Mouse (Mus musculus): Measurements from ENCODE around the gene Wnt2.

The Wnt2 gene

GRCm38 (mm10) chr6:17978324-17978723, 52.1 kb downstream of the Wnt2 start:
- no peak for DNase-seq (ENCODE audit: low spot score)

GRCm38 (mm10) chr6:17977165-17977564, 53.2 kb downstream of the Wnt2 start:
- no peak for DNase-seq (ENCODE audit: low spot score)

GRCm38 (mm10) chr6:17974416-17974815, 56.0 kb downstream of the Wnt2 start:
- no peak for DNase-seq (ENCODE audit: low spot score)

DNA sequence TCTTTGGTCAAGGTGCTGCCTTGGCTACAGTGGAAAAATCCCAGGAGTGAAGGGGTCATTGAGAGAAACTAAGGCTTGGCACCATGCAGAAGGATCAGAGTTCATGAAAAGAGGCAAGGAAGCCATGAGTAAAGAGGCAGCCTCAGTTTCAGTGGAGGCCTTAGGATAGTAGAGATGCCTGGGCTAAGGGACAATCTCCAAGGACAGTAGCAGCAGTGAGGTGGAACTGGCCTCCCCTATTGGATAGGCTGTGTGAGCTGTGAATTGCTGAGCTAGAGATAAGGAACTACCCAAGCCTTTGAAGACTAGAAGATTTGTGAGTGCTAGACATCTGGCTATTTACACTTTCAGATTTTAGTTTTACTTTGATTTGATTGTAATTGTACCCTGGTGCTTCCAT, 59.0 kb downstream of the Wnt2 start:
- DNase-seq (ENCODE audit: low spot score) = no peak

DNA sequence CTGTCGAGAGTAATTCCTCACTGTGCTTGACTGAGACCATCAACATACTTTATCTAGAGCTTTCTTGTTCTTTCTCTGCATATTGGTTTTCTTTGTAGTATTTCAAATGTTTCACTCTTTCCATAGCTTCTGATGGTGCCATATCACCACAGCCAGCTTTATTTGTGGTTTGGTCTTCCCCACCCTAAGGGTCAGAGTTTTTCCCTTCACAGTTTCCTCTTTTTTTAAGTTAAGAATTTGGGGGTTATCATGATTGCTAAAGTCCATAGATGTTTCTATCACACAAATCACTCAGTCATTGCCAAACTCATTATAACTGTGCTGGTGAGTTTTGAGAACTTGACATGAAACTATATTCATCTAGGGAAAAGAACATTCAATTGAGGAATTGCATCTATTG, 60.6 kb downstream of the Wnt2 start:
- no peak for DNase-seq (ENCODE audit: low spot score)

DNA sequence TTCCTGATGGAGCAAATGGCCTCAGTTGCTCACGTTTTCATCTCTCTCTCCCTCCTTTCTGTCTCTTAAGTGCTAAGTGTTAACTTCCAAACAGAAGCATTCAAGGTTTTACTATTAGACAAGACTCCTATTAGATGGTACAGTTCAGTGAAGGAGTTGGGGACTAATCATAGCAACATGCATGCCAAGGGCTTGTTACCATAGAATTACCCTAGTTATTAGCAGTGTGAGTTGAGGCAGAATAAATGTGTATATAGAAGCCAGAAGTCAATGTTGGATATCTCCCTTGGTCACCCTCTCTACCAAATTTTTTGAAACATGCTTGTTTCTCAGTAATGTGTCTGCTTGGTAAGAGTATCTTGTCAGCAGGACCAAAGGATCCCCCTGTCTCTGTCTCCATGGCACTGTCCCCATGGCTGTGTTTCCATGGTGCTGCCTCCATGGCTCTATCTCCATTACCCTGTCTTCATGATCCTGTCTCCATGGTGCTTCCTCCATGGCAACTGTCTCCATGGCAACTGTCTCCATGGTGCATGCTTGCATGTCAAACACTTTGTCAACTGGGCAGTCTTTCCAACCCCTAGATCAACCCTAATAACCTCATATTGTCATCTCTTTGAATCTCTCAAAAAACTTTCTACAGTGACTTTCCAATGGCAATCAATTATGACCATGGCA, 61.8 kb downstream of the Wnt2 start:
- DNase-seq (ENCODE audit: low spot score) = no peak

DNA sequence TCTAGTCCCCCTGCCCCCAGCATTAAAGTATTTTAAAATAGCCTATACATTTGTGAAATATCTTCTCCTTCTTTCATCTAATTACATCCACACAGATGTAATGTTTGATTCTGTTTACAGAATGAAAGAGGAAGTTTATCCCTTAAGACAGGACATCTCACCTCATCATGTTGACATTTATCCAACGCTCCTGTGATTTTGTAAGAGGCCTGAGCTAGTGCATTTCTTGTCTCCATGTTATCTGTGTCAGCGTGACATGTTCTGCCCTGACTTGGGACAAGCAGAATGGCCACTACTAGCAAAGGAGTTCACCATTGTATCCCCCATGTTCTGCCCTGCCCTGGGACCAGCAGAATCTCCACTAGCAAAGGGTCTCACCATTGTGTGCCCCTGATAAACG, 66.9 kb downstream of the Wnt2 start:
- DNase-seq (ENCODE audit: low spot score) = no peak

GRCm38 (mm10) chr6:17951779-17952178, 78.6 kb downstream of the Wnt2 start:
- no peak for DNase-seq (ENCODE audit: low spot score)

DNA sequence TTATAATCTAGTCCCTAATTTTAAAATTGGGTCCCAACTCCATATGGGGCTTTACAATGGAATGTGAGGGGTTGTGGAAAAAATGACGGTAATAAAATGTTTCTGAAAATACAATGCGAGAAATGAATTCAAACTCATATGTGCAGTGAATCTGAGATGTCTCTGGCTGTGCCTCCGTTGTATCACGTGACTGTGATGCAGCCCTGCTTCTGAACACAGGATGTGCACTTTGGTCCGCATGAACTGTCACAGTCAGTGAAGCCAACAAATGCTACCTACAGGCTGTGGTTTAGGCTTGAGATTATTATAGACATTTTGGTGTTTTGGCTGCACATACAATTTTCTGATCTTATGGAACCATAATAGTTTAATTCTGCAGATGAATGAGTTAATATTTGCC, 81.3 kb downstream of the Wnt2 start:
- DNase-seq (ENCODE audit: low spot score) = no peak

GRCm38 (mm10) chr6:17947130-17947831, 83.1 kb downstream of the Wnt2 start:
- no peak for DNase-seq (ENCODE audit: low spot score)

- no peak for DNase-seq (ENCODE audit: low spot score)
Measured at GRCm38 (mm10) chr6:17946456-17946855, 83.9 kb downstream of the Wnt2 start.

DNA sequence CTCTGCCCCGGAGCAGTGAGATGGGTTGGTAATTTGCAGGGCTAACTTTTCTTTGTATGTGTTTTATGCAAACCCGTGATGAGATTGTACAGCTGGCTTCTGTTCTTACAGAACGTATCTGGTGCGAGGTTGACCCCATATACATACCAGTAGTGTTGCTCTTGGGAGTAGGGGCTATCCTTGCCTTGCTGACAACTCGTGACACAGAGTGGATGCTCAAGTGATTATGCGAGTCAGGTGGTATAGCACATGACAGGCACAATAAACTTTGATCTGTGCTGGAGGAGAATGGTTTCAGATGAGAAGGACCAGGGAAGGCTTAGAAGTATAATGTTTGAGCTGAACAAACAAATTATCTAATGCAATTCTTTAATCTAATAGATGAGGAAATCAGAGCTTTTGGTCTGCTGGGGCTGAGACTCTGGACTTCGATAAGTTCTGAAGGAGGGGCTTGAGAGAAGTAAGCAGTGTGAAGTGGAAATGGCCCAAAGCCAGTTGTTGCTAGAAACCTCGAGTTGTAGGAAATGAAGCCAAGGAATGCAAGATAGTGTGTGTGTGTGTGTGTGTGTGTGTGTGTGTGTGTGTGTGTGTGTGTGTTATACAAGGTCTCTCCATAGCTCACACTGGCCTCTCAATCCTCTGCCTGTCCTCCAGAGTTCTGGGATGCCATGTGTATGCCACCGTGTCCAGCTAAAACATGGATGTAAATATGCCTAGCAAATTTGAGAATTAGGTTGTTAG, 86.3 kb downstream of the Wnt2 start:
- DNase-seq (ENCODE audit: low spot score) = no peak

- DNase-seq (ENCODE audit: low spot score) = no peak
Measured at GRCm38 (mm10) chr6:17942344-17942743, 88.0 kb downstream of the Wnt2 start.

GRCm38 (mm10) chr6:17941916-17942315, 88.5 kb downstream of the Wnt2 start:
- no peak for DNase-seq (ENCODE audit: low spot score)
